In the genomic region with DNA sequence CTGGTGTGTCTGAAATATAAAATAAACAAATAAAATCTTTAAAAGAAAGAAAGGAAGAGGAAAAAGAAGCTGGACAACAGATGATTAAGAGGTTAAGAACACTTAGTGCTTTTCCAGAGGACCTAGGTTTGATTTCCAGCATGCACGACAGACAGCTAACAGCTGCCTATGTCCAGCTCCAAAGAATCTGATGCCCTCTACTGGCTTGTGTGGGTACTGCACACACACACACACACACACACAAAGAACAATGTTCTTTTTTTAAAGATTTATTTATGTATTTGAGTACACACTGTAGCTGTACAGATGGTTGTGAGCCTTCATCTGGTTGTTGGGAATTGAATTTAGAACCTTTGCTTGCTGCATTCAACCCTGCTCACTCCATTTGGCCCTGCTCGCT, we compare ENCODE assay signal across 20 mouse cellular contexts. TPM values are rescaled to one million over a fixed set of nuclear protein-coding genes. Genes with fewer than 3 reads are reported as not detected.
DNase-seq lines count a peak whose midpoint lies in the region; ATAC-seq and TF ChIP-seq lines count a peak whose summit lies in the region.
"Had no signal": no experiment of that assay in that cellular context is flagged by ENCODE, and none has a peak within 500 bp of the region (broad histone marks: within the 10 kb centered on the region; RNA-seq: fewer than 3 reads in every experiment).

No protein-coding gene starts in this region.

- H3K9me3 ChIP-seq in intestine, postnatal 0 days (ENCODE audit: control insufficient read depth): no peaks in the 10 kb centered on the region
- H3K9me3 ChIP-seq in intestine, embryonic 16.5 days (ENCODE audit: control insufficient read depth, low read length): no peaks in the 10 kb centered on the region
- H3K9me3 ChIP-seq in lung, postnatal 0 days (ENCODE audit: low read length): no peaks in the 10 kb centered on the region
- H3K9me3 ChIP-seq in E14TG2a.4 (ENCODE audit: low read length): no peaks in the 10 kb centered on the region
- H3K9me3 ChIP-seq: lung, embryonic 15.5 days; neural tube, embryonic 13.5 days had no signal

- H3K4me1 ChIP-seq in intestine, postnatal 0 days (replicated peaks; ENCODE audit: control insufficient read depth, insufficient read depth, low read length): 0 out of 2 replicates have a peak, but pooled peaks cover 4% of the 10 kb centered on the region
- H3K4me1 ChIP-seq in intestine, embryonic 16.5 days (ENCODE audit: control insufficient read depth, insufficient read depth, low read length): peaks cover 15% of the 10 kb centered on the region
- peaks cover 4% of the 10 kb centered on the region; the same call in 1 of the 2 replicates for H3K4me1 ChIP-seq in lung, postnatal 0 days (ENCODE audit: insufficient read depth, low read depth, low read length)
- H3K4me1 ChIP-seq in E14TG2a.4 (replicated peaks; ENCODE audit: low read depth, low read length): peaks cover 65% of the 10 kb centered on the region

- H3K36me3 ChIP-seq in intestine, postnatal 0 days (ENCODE audit: control insufficient read depth, insufficient read depth): no peaks in the 10 kb centered on the region
- H3K36me3 ChIP-seq in intestine, embryonic 16.5 days (ENCODE audit: control insufficient read depth, insufficient read depth, low read length): no peaks in the 10 kb centered on the region
- H3K36me3 ChIP-seq in lung, postnatal 0 days (ENCODE audit: insufficient read depth, low read length): no peaks in the 10 kb centered on the region
- peaks cover 11% of the 10 kb centered on the region for H3K36me3 ChIP-seq in E14TG2a.4 (ENCODE audit: insufficient read depth, low read length)

- ATAC-seq in intestine, postnatal 0 days: no peak
- ATAC-seq in intestine, embryonic 16.5 days: no peak
- no peak for ATAC-seq in lung, postnatal 0 days

- TF ChIP-seq EP300 in lung, postnatal 0 days (IDR thresholded peaks at IDR 0.05): no peak

- no peak overlapping the region for H3K9ac ChIP-seq in intestine, postnatal 0 days (ENCODE audit: low read depth, low read length)
- no peak overlapping the region for H3K9ac ChIP-seq in intestine, embryonic 16.5 days (ENCODE audit: low read depth, low read length)
- no peak overlapping the region for H3K9ac ChIP-seq in lung, postnatal 0 days (replicated peaks; ENCODE audit: low read depth)
- H3K9ac ChIP-seq: lung, embryonic 15.5 days; neural tube, embryonic 13.5 days had no signal

- 93% methylated on average over 2 of the region's 2 CpGs for WGBS in intestine, postnatal 0 days
- WGBS in intestine, embryonic 16.5 days: 94% methylated on average over 2 of the region's 2 CpGs
- WGBS in lung, postnatal 0 days: 89% methylated on average over 2 of the region's 2 CpGs

- no peak overlapping the region for H3K27ac ChIP-seq in intestine, postnatal 0 days (ENCODE audit: low read depth, low read length)
- no peak overlapping the region for H3K27ac ChIP-seq in intestine, embryonic 16.5 days (ENCODE audit: low read length)
- no peak overlapping the region for H3K27ac ChIP-seq in lung, postnatal 0 days (ENCODE audit: low read length)
- H3K27ac ChIP-seq: lung, embryonic 15.5 days; neural tube, embryonic 13.5 days had no signal

- H3K4me2 ChIP-seq in intestine, postnatal 0 days (replicated peaks; ENCODE audit: low read depth): no peak overlapping the region
- H3K4me2 ChIP-seq in intestine, embryonic 16.5 days (ENCODE audit: low read depth, low read length): no peak overlapping the region
- H3K4me2 ChIP-seq in lung, postnatal 0 days (replicated peaks; ENCODE audit: low read depth, low read length): no peak overlapping the region
- H3K4me2 ChIP-seq: heart, embryonic 11.5 days; lung, embryonic 15.5 days; neural tube, embryonic 13.5 days had no signal

- TF ChIP-seq CTCF in intestine, postnatal 0 days (IDR thresholded peaks at IDR 0.05; ENCODE audit: low read depth): peak; percentile 43
- TF ChIP-seq CTCF in lung, postnatal 0 days (IDR thresholded peaks at IDR 0.05): peak; percentile 38
- peak; percentile 83 for TF ChIP-seq CTCF in E14TG2a.4 (conservative IDR thresholded peaks at IDR 0.05; ENCODE audit: low read length)

- no peaks in the 10 kb centered on the region for H3K27me3 ChIP-seq in intestine, postnatal 0 days (replicated peaks; ENCODE audit: control insufficient read depth, insufficient read depth, low read length)
- H3K27me3 ChIP-seq in intestine, embryonic 16.5 days (replicated peaks; ENCODE audit: control insufficient read depth, insufficient read depth, low read length): no peaks in the 10 kb centered on the region
- H3K27me3 ChIP-seq in lung, postnatal 0 days (replicated peaks; ENCODE audit: insufficient read depth, low read length): no peaks in the 10 kb centered on the region
- peaks cover 4% of the 10 kb centered on the region; the same call in 1 of the 2 replicates for H3K27me3 ChIP-seq in E14TG2a.4 (ENCODE audit: insufficient read depth, low read length)
- H3K27me3 ChIP-seq: lung, embryonic 15.5 days had no signal

- DNase-seq in lung, postnatal 0 days (ENCODE audit: low spot score): no peak
- DNase-seq in lung, adult 18-20 months: no peak
- DNase-seq in induced T-regulatory cell, adult 2 months (ENCODE audit: low read depth): peak; percentile 32
- DNase-seq in frontal cortex, postnatal 10 days (ENCODE audit: low spot score in 2 of 2): no peak
- DNase-seq in adrenal gland, postnatal 4 days (ENCODE audit: low spot score in 2 of 2): no peak
- DNase-seq: adrenal gland, postnatal 10 days; cerebellum, adult 9-10 months; gastrocnemius, postnatal 25 days; kidney, postnatal 25 days; left cerebral cortex, postnatal 4 days; retina, postnatal 1 day; thymus, postnatal 14 days had no signal

- no peak overlapping the region for H3K4me3 ChIP-seq in intestine, postnatal 0 days (ENCODE audit: low read depth, low read length)
- no peak overlapping the region for H3K4me3 ChIP-seq in intestine, embryonic 16.5 days (ENCODE audit: low read length)
- no peak overlapping the region for H3K4me3 ChIP-seq in lung, postnatal 0 days (ENCODE audit: low read depth, low read length)
- H3K4me3 ChIP-seq in E14TG2a.4 (replicated peaks; ENCODE audit: low read length): no peak overlapping the region
- H3K4me3 ChIP-seq: erythroblast, embryonic 14.5 days; lung, embryonic 15.5 days; megakaryocyte, embryonic 14.5 days; neural tube, embryonic 13.5 days had no signal

RNA-seq across cellular contexts. Expression of gene Pebp1, which starts 2.7 kb away (rescaled TPM):
- 258 and 267 TPM in 2 replicates for polyA plus RNA-seq in intestine, postnatal 0 days (2015; fragmentation: Nextera tagmentation; extraction: Ambion mirVana)
- polyA plus RNA-seq in intestine, embryonic 16.5 days (2015; fragmentation: Nextera tagmentation; extraction: Ambion mirVana): 636 and 699 TPM in 2 replicates
- 273 and 289 TPM in 2 replicates for polyA plus RNA-seq in lung, postnatal 0 days (2015; fragmentation: Nextera tagmentation; extraction: Ambion mirVana)
- 1,000 to 10,000 TPM in 1 of 2 experiments, 100 to 1,000 TPM in 1; 992 to 1,042 TPM for total RNA-seq in adrenal gland, postnatal 4 days (2021)

RNA-seq across cellular contexts. Expression of gene Vsig10, which starts 28.8 kb away (rescaled TPM):
- 13.9 and 14.9 TPM in 2 replicates for polyA plus RNA-seq in intestine, postnatal 0 days (2015; fragmentation: Nextera tagmentation; extraction: Ambion mirVana)
- 15.4 and 18.6 TPM in 2 replicates for polyA plus RNA-seq in intestine, embryonic 16.5 days (2015; fragmentation: Nextera tagmentation; extraction: Ambion mirVana)
- polyA plus RNA-seq in lung, postnatal 0 days (2015; fragmentation: Nextera tagmentation; extraction: Ambion mirVana): 19.7 and 23.7 TPM in 2 replicates
- 10 to 100 TPM; 48.3 to 51.8 TPM for total RNA-seq in adrenal gland, postnatal 4 days (2021)
- polyA plus RNA-seq: erythroblast, embryonic 14.5 days had no signal
